Mouse (Mus musculus) thymus, adult 2 months (tissue): ENCODE measurements around the gene Dapk1. TPM values are rescaled to one million over a fixed set of nuclear protein-coding genes. Genes with fewer than 3 reads are reported as not detected.

Source experiments
- DNase-seq: peaks from one replicate; pipeline ENCODE4 v3.0.0; 2021
- H3K27ac ChIP-seq: fragments of 200-500 bp; 2 replicates; pipeline ENCODE4 v1.5.1; 2012; ENCODE audit warnings: low read length, control low read depth; ENCODE audit not compliant: control insufficient read depth, insufficient read depth
- H3K27me3 ChIP-seq: fragments of 200-500 bp; 2 replicates; pipeline ENCODE4 v1.6.1; 2012; ENCODE audit warnings: mild to moderate bottlenecking, low read length, moderate library complexity, mixed read lengths; ENCODE audit not compliant: control insufficient read depth, insufficient read depth
- H3K36me3 ChIP-seq: fragments of 200-500 bp; 2 replicates; pipeline ENCODE4 v1.6.1; 2012; ENCODE audit warnings: mild to moderate bottlenecking, low read length, moderate library complexity; ENCODE audit not compliant: control insufficient read depth, insufficient read depth
- H3K4me1 ChIP-seq: fragments of 200-500 bp; replicated peaks from 2 replicates; pipeline ENCODE4 v1.6.1; 2012; ENCODE audit warnings: low read length; ENCODE audit not compliant: control insufficient read depth, insufficient read depth
- H3K4me3 ChIP-seq: fragments of 200-500 bp; 2 replicates; pipeline ENCODE4 v1.5.1; 2012; ENCODE audit warnings: mild to moderate bottlenecking, low read length, control low read depth, moderate library complexity; ENCODE audit not compliant: control insufficient read depth, insufficient read depth
- CTCF ChIP-seq: fragments of 200-500 bp; IDR thresholded peaks from 2 replicates; pipeline ENCODE4 v1.5.1; 2012; ENCODE audit warnings: mild to moderate bottlenecking, control low read depth, low read length, moderate library complexity, borderline replicate concordance; ENCODE audit not compliant: control insufficient read depth, poor library complexity, insufficient read depth; ENCODE audit errors: extremely low read depth
- POLR2A ChIP-seq: fragments of 200-500 bp; IDR thresholded peaks from 2 replicates; pipeline ENCODE4 v1.6.1; 2012; ENCODE audit warnings: mild to moderate bottlenecking, low read length, control low read depth, moderate library complexity; ENCODE audit not compliant: control insufficient read depth, poor library complexity, insufficient read depth; ENCODE audit errors: extremely low read depth
- WGBS: fragments of 180-500 bp; shearing (Covaris S2); methylation state at CpG from one replicate; pipeline ENCODE4 v1.1.7; 2018; 5-methylcytosine and 5-hydroxymethylcytosine counted together
- polyA plus RNA-seq: library from polyadenylated mRNA; depleted of rRNA; stranded (reverse); fragments of >200 nt; gene quantifications from 2 replicates; pipeline ENCODE4 v1.2.3, GENCODE M21; 2012

Dapk1 gene
- polyA plus RNA-seq, 1 experiment: 45.2 TPM

GRCm38 (mm10) chr13:60621411-60621965, 19.7 kb downstream of the Dapk1 start:
- Histone ChIP-seq H3K4me3 (no peak overlapping the region), H3K36me3 (no peaks in the 10 kb centered on the region), H3K27me3 (no peaks in the 10 kb centered on the region), H3K27ac (no peak overlapping the region), H3K4me1 (peaks cover 23% of the 10 kb centered on the region)
- WGBS: 84% methylated on average over 4 of the region's 4 CpGs
- DNase-seq: no peak
- no peak for TF ChIP-seq POLR2A
- no peak for TF ChIP-seq CTCF

GRCm38 (mm10) chr13:60625581-60625980, 23.8 kb downstream of the Dapk1 start:
- TF ChIP-seq POLR2A (no peak), CTCF (no peak)
- DNase-seq: no peak
- peaks cover 6% of the 10 kb centered on the region for H3K4me1 ChIP-seq
- no peak overlapping the region for H3K27ac ChIP-seq
- no peaks in the 10 kb centered on the region for H3K27me3 ChIP-seq
- 94% methylated on average over 7 of the region's 7 CpGs for WGBS
- no peak overlapping the region for H3K4me3 ChIP-seq
- H3K36me3 ChIP-seq: no peaks in the 10 kb centered on the region

- WGBS: 87% methylated on average over 15 of the region's 15 CpGs
- Histone ChIP-seq H3K4me1 (no peaks in the 10 kb centered on the region), H3K4me3 (no peak overlapping the region), H3K27me3 (no peaks in the 10 kb centered on the region), H3K27ac (no peak overlapping the region), H3K36me3 (no peaks in the 10 kb centered on the region)
- no peak for DNase-seq
- TF ChIP-seq POLR2A (no peak), CTCF (no peak)
These were observed 26.3 kb downstream of the Dapk1 start for GRCm38 (mm10) chr13:60627843-60628656.

- Histone ChIP-seq H3K36me3 (no peaks in the 10 kb centered on the region), H3K4me3 (no peak overlapping the region), H3K4me1 (no peaks in the 10 kb centered on the region), H3K27me3 (no peaks in the 10 kb centered on the region), H3K27ac (no peak overlapping the region)
- TF ChIP-seq POLR2A (no peak), CTCF (no peak)
- WGBS: 77% methylated on average over 2 of the region's 2 CpGs
- no peak for DNase-seq
These were observed 26.9 kb downstream of the Dapk1 start for GRCm38 (mm10) chr13:60628657-60628950.

- TF ChIP-seq POLR2A (no peak), CTCF (no peak)
- Histone ChIP-seq H3K27me3 (no peaks in the 10 kb centered on the region), H3K4me1 (no peaks in the 10 kb centered on the region), H3K36me3 (no peaks in the 10 kb centered on the region), H3K4me3 (no peak overlapping the region), H3K27ac (no peak overlapping the region)
- DNase-seq: no peak
- WGBS: 97% methylated on average over 9 of the region's 9 CpGs
These were observed 27.7 kb downstream of the Dapk1 start for GRCm38 (mm10) chr13:60629419-60629818.

GRCm38 (mm10) chr13:60633945-60634344, 32.2 kb downstream of the Dapk1 start:
- H3K4me1 ChIP-seq: no peaks in the 10 kb centered on the region
- no peak overlapping the region for H3K27ac ChIP-seq
- H3K27me3 ChIP-seq: no peaks in the 10 kb centered on the region
- H3K4me3 ChIP-seq: no peak overlapping the region
- 97% methylated on average over 6 of the region's 6 CpGs for WGBS
- DNase-seq: no peak
- no peak for TF ChIP-seq POLR2A
- TF ChIP-seq CTCF: no peak
- no peaks in the 10 kb centered on the region for H3K36me3 ChIP-seq
